Mouse (Mus musculus) CH12.LX (cell line): ENCODE data around the gene Cd151. TPM values are rescaled to one million over a fixed set of nuclear protein-coding genes. Genes with fewer than 3 reads are reported as not detected.
A peak's percentile ranks its signal among the peaks of the same experiment; 100 is the strongest.

Source experiments
- DNase-seq: peaks from one replicate; pipeline ENCODE4 v3.0.0-alpha.2; 2013; ENCODE audit errors: extremely low read depth
- H3K27ac ChIP-seq: 2 replicates; pipeline ENCODE4 v1.5.1; 2012; ENCODE audit warnings: low read depth, mild to moderate bottlenecking, control low read depth, moderate library complexity; ENCODE audit not compliant: insufficient read depth
- H3K27me3 ChIP-seq: replicated peaks from 2 replicates; pipeline ENCODE3; 2012; ENCODE audit warnings: inconsistent platforms
- H3K36me3 ChIP-seq, 2 experiments: replicated peaks in 1 of 2; 2 replicates each; pipeline versions ENCODE3 to v1.6.1; 2012; ENCODE audit warnings: inconsistent platforms in 1 of 2, low read length in 1 of 2, mild to moderate bottlenecking in 1 of 2, mixed read lengths in 1 of 2, moderate library complexity in 1 of 2; ENCODE audit not compliant: control insufficient read depth in 1 of 2, insufficient read depth in 1 of 2
- H3K4me1 ChIP-seq, 2 experiments: 2 replicates each; pipeline ENCODE4 v1.6.1; 2012; ENCODE audit warnings: inconsistent platforms in 1 of 2, moderate library complexity in 1 of 2; ENCODE audit not compliant: insufficient read depth in 2 of 2, control insufficient read depth in 1 of 2
- H3K4me2 ChIP-seq: 2 replicates; pipeline ENCODE4 v1.6.1; 2012; ENCODE audit warnings: low read depth, mild to moderate bottlenecking, control low read depth; ENCODE audit not compliant: poor library complexity, insufficient read depth, severe bottlenecking
- H3K4me3 ChIP-seq, 3 experiments: fragments of 150-350 bp in 1 of 3; sonication (generic) in 1 of 3; replicated peaks in 1 of 3; 2 replicates each; pipeline versions ENCODE3 to v1.5.1; 2011 to 2012; ENCODE audit warnings: low read depth in 2 of 3, low read length in 2 of 3, mild to moderate bottlenecking in 2 of 3, moderate library complexity in 2 of 3, control low read depth in 1 of 3, improper control_type of control experiment in 1 of 3, inconsistent platforms in 1 of 3, mixed read lengths in 1 of 3; ENCODE audit not compliant: poor library complexity in 1 of 3
- H3K79me2 ChIP-seq: replicated peaks from 2 replicates; pipeline ENCODE4 v1.6.1; 2012; ENCODE audit warnings: mild to moderate bottlenecking, moderate library complexity; ENCODE audit not compliant: control insufficient read depth, poor library complexity, insufficient read depth, severe bottlenecking; ENCODE audit errors: extremely low read depth
- H3K9ac ChIP-seq: 2 replicates; pipeline ENCODE4 v1.6.1; 2012; ENCODE audit warnings: low read depth, mild to moderate bottlenecking, control low read depth, moderate library complexity; ENCODE audit not compliant: insufficient read depth
- H3K9me3 ChIP-seq: replicated peaks from 2 replicates; pipeline ENCODE3; 2012; ENCODE audit warnings: low read length, inconsistent platforms, mixed read lengths
- BHLHE40 ChIP-seq: IDR thresholded peaks from 2 replicates; pipeline ENCODE4 v1.6.1; 2011; ENCODE audit warnings: mild to moderate bottlenecking, low read depth, low read length, improper control_type of control experiment
- CHD1 ChIP-seq: IDR thresholded peaks from 2 replicates; pipeline ENCODE4 v1.6.1; 2012; ENCODE audit warnings: low read depth, low read length, improper control_type of control experiment, inconsistent platforms
- CHD2 ChIP-seq: IDR thresholded peaks from 2 replicates; pipeline ENCODE4 v1.6.1; 2011; ENCODE audit warnings: low read length, improper control_type of control experiment
- E2F4 ChIP-seq: IDR thresholded peaks from 2 replicates; pipeline ENCODE4 v1.6.1; 2011; ENCODE audit warnings: low read depth, low read length, improper control_type of control experiment; ENCODE audit not compliant: insufficient replicate concordance
- ELF1 ChIP-seq: IDR thresholded peaks from 2 replicates; pipeline ENCODE4 v1.6.1; 2014; ENCODE audit warnings: low read depth, mild to moderate bottlenecking, inconsistent platforms, low read length, improper control_type of control experiment
- EP300 ChIP-seq: IDR thresholded peaks from 2 replicates; pipeline ENCODE4 v1.6.1; 2011; ENCODE audit warnings: low read length, improper control_type of control experiment
- ETS1 ChIP-seq: conservative IDR thresholded peaks from 2 replicates; pipeline ENCODE4 v1.6.1; 2012; ENCODE audit warnings: low read depth, mild to moderate bottlenecking, inconsistent platforms, low read length, improper control_type of control experiment, moderate library complexity
- HCFC1 ChIP-seq: IDR thresholded peaks from 2 replicates; pipeline ENCODE4 v1.6.1; 2012; ENCODE audit warnings: low read depth, mild to moderate bottlenecking, inconsistent platforms, low read length, improper control_type of control experiment
- IRF4 ChIP-seq: IDR thresholded peaks from 2 replicates; pipeline ENCODE4 v1.6.1; 2014; ENCODE audit warnings: low read depth, mild to moderate bottlenecking, inconsistent platforms, low read length, improper control_type of control experiment
- JUN ChIP-seq: IDR thresholded peaks from 2 replicates; pipeline ENCODE4 v1.6.1; 2011; ENCODE audit warnings: low read depth, mild to moderate bottlenecking, low read length, improper control_type of control experiment, moderate library complexity; ENCODE audit not compliant: insufficient read depth
- JUND ChIP-seq: conservative IDR thresholded peaks from 2 replicates; pipeline ENCODE4 v1.6.1; 2011; ENCODE audit warnings: low read depth, low read length, improper control_type of control experiment
- MAX ChIP-seq: IDR thresholded peaks from 2 replicates; pipeline ENCODE4 v1.6.1; 2011; ENCODE audit warnings: low read length, improper control_type of control experiment
- MXI1 ChIP-seq: IDR thresholded peaks from 2 replicates; pipeline ENCODE4 v1.6.1; 2011; ENCODE audit warnings: mild to moderate bottlenecking, low read depth, low read length, improper control_type of control experiment
- POLR2AphosphoS2 ChIP-seq: IDR thresholded peaks from 2 replicates; pipeline ENCODE4 v1.6.1; 2011; ENCODE audit warnings: low read depth, low read length, improper control_type of control experiment
- RAD21 ChIP-seq: IDR thresholded peaks from 2 replicates; pipeline ENCODE4 v1.6.1; 2011; ENCODE audit warnings: low read depth, mild to moderate bottlenecking, low read length, improper control_type of control experiment, moderate library complexity
- SIN3A ChIP-seq: IDR thresholded peaks from 2 replicates; pipeline ENCODE4 v1.6.1; 2012; ENCODE audit warnings: low read length, improper control_type of control experiment, inconsistent platforms
- TBP ChIP-seq: conservative IDR thresholded peaks from 2 replicates; pipeline ENCODE4 v1.6.1; 2011; ENCODE audit warnings: low read depth, low read length, improper control_type of control experiment
- USF1 ChIP-seq: IDR thresholded peaks from 2 replicates; pipeline ENCODE4 v1.6.1; 2014; ENCODE audit warnings: low read depth, mild to moderate bottlenecking, inconsistent platforms, low read length, improper control_type of control experiment
- USF2 ChIP-seq: conservative IDR thresholded peaks from 2 replicates; pipeline ENCODE4 v1.6.1; 2011; ENCODE audit warnings: low read depth, low read length, improper control_type of control experiment
- ZMIZ1 ChIP-seq: IDR thresholded peaks from 2 replicates; pipeline ENCODE4 v1.6.1; 2012; ENCODE audit warnings: low read depth, mild to moderate bottlenecking, inconsistent platforms, low read length, improper control_type of control experiment
- ZNF384 ChIP-seq: IDR thresholded peaks from 2 replicates; pipeline ENCODE4 v1.6.1; 2012; ENCODE audit warnings: low read depth, low read length, improper control_type of control experiment, inconsistent platforms
- dilution Hi-C: fragments of 300-500 bp; cut with MboI; formaldehyde crosslinking; loops from 2 replicates; pipeline ENCODE4 v1.14.3; 2020; ENCODE audit warnings: low sequenced_read_pairs; ENCODE audit not compliant: extremely low pct_unique_long_range_greater_than_20kb, extremely low pct_ligation_motif_present
- in situ Hi-C: fragments of 300-500 bp; cut with MboI; formaldehyde crosslinking; loops from 3 replicates; pipeline ENCODE4 v1.14.3; 2019; ENCODE audit warnings: low sequenced_read_pairs, low pct_ligation_motif_present, low pct_unique_long_range_greater_than_20kb, mixed read lengths
- polyA plus RNA-seq: library from polyadenylated mRNA; unstranded; fragments of >175 nt; gene quantifications from 2 replicates; pipeline ENCODE4 v1.2.1, GENCODE M21; 2012; ENCODE audit warnings: low read depth; ENCODE audit not compliant: insufficient read length
- total RNA-seq, 2 experiments: library from RNA; depleted of rRNA; stranded (reverse); fragments of 300-350 nt in 1 of 2; fragments of >200 nt in 1 of 2; gene quantifications; 2 replicates each; pipeline ENCODE4 v1.2.3; 2012 to 2014

Gene Cd151
- total and polyA plus RNA-seq, 3 experiments, result 10.6 to 21.1 (median 14.9) TPM

DNA sequence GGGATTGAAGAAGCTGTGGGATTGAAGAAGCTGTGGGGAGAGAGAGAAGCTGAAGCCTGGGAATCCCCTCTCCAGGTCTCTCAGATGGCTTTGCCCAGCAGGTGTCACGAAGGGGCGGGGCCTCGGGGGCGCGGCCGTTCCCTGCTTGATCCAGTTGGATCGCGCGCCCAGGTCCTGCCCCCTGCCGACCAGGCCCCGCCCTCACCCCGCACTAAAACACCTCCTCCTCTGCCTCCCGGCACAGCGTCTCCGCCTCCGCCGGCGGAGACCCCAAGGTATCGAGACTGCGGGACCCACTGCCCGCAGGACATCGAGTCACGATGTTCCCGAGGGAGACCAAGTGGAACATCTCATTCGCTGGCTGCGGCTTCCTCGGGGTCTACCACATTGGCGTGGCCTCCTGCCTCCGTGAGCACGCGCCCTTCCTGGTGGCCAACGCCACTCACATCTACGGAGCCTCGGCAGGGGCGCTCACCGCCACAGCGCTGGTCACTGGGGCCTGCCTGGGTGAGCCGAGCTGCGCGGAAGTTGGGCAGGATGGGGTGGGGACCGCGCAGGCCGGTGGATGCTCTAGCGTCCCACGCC lies 12.1 kb upstream of the Cd151 start, which contains the start of gene Pnpla2 (continued):
- TF ChIP-seq HCFC1 (peak; percentile 63), E2F4 (no peak), CHD2 (no peak), ZNF384 (no peak), MXI1 (peak; percentile 85), TBP (0 out of 2 replicates have a peak, but pooled peaks have one; percentile 29), ETS1 (no peak), EP300 (no peak), ZMIZ1 (peak; percentile 64; the same call in 1 of the 2 replicates), CHD1 (peak; percentile 32; the same call in 1 of the 2 replicates), USF1 (no peak), JUND (no peak)

DNA sequence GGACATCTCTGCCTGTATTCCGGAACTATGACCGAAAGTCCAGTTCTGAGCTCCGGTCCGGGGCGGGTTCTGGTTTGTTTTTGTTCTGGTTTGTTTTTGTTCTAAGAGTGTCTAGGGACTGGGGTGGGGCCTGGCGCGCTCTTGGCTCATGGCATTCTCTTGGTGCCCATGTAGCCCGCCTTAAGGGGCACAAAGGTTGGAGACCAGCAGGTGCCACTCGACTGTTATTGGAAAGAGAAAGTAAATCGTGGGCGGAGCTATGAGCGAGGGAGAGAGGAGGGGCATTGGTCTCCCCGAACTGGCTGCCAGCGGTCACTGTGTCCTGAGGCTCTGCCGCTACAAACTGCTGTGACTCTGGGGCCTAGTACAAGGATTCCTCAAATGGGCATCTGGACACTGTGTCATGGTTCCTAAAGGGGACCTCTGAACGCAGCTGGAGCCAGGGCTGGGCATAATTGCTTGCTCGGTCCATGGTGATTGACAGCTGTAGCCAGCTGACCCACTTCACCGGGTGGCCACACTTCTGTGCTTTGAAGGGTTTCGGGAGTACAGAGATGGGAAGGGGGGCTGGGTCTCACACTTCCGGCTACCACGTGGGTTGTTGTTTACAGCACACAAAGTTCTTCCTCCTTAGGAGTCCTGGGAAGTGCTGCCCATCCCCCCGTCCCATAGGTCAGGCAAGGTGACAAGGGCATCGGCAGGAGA lies 11.4 kb upstream of the Cd151 start:
- Histone ChIP-seq H3K27me3 (no peaks in the 10 kb centered on the region), H3K9me3 (no peaks in the 10 kb centered on the region), H3K27ac (peak overlapping the region; percentile 66), H3K4me1 (peaks cover 11 to 29% of the 10 kb centered on the region in 2 experiments), H3K36me3 (peaks cover 38 to 57% of the 10 kb centered on the region in 2 experiments), H3K9ac (peak overlapping the region; percentile 41), H3K79me2 (no peaks in the 10 kb centered on the region), H3K4me3 (peak overlapping the region; percentile 77 to 96 (median 83)), H3K4me2 (peak overlapping the region; percentile 64)
- dilution Hi-C loops (no loop called here), in situ Hi-C loops (no loop called here)
- TF ChIP-seq SIN3A, result peak; percentile 80
- TF ChIP-seq ELF1, result 0 out of 2 replicates have a peak, but pooled peaks have one; percentile 16
- TF ChIP-seq MAX, result peak; percentile 87
- peak; percentile 84; the same call in 1 of the 2 replicates for TF ChIP-seq MXI1
- TF ChIP-seq CHD1, result no peak
- no peak for TF ChIP-seq RAD21
- 0 out of 2 replicates have a peak, but pooled peaks have one; percentile 6 for TF ChIP-seq ZMIZ1
- DNase-seq, result no peak

DNA sequence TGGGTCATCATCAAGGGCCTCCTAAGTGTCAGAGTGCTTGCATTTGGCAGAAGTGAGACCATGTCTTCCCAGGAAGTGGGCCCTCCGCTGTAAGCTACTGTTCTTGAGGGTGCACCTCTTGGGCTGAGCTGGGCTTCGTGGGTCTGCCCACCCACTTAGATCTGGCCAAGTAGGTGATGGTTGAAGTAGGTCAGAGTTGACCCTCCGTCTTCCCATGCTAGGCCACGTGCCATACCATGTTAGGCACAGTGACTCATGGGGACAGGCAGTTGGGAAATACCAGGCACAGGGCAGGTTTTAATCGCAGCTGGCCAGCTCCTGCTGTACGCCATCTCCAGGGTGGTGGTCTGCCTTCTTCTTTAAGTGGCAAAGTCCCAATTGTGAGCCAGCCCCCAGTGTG lies 10.5 kb upstream of the Cd151 start:
- no peak overlapping the region for H3K4me3 ChIP-seq
- peaks cover 11 to 26% of the 10 kb centered on the region in 2 experiments for H3K4me1 ChIP-seq
- H3K4me2 ChIP-seq, result no peak overlapping the region

More for the DNA sequence above, 10.5 kb upstream of the Cd151 start:
- Histone ChIP-seq H3K9me3 (no peaks in the 10 kb centered on the region), H3K27me3 (no peaks in the 10 kb centered on the region), H3K36me3 (peaks cover 28 to 49% of the 10 kb centered on the region in 2 experiments), H3K9ac (no peak overlapping the region), H3K79me2 (no peaks in the 10 kb centered on the region), H3K27ac (no peak overlapping the region)
- DNase-seq, result no peak
- in situ Hi-C loops (no loop called here), dilution Hi-C loops (no loop called here)
- TF ChIP-seq JUN (no peak), BHLHE40 (no peak), ELF1 (no peak), USF2 (no peak), MXI1 (no peak), ZNF384 (no peak), IRF4 (no peak), POLR2AphosphoS2 (no peak)
